Mouse (Mus musculus): ENCODE data around the gene Ankrd11. TPM values are rescaled to one million over a fixed set of nuclear protein-coding genes. Genes with fewer than 3 reads are reported as not detected.
A peak's percentile ranks its signal among the peaks of the same experiment; 100 is the strongest.

Ankrd11 gene
- polyA plus RNA-seq, 1 experiment from 2014 or later = 21.2 TPM

DNA sequence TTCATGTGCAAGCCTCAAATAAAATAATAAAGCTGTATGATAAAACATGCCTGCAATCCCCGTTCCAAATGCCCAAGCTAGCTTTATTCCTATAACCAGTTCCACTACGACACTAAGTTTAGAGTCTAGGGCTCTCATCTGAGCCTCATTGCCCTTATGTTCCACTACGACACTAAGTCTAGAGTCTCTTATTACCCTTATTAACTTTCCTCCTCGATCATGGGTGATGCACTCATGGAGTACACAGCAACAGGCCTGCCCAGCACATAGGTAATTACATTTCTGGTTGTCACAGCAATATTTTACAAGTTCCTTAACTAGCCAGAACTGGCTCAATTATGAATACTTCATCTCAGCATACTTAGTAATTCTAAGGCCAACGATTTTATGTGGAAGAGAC is 36.3 kb downstream of the Ankrd11 start:
- 78% methylated on average over 5 of the region's 5 CpGs for WGBS (ENCODE audit: insufficient replicate concordance)
- Histone ChIP-seq H3K27ac (ENCODE audit: low read depth) (no peak overlapping the region), H3K9me3 (ENCODE audit: low read length) (no peaks in the 10 kb centered on the region), H3K4me1 (ENCODE audit: insufficient read depth) (peaks cover 43% of the 10 kb centered on the region), H3K9ac (replicated peaks) (no peak overlapping the region), H3K36me3 (replicated peaks; ENCODE audit: insufficient read depth, low read length) (no peaks in the 10 kb centered on the region), H3K27me3 (ENCODE audit: insufficient read depth, low read length) (no peaks in the 10 kb centered on the region), H3K4me2 (ENCODE audit: low read depth, low read length) (no peak overlapping the region), H3K4me3 (ENCODE audit: low read depth, low read length) (no peak overlapping the region)
- TF ChIP-seq EP300 (IDR thresholded peaks at IDR 0.05; ENCODE audit: low read depth) = no peak
- DNase-seq = no peak
- ATAC-seq = no peak

DNA sequence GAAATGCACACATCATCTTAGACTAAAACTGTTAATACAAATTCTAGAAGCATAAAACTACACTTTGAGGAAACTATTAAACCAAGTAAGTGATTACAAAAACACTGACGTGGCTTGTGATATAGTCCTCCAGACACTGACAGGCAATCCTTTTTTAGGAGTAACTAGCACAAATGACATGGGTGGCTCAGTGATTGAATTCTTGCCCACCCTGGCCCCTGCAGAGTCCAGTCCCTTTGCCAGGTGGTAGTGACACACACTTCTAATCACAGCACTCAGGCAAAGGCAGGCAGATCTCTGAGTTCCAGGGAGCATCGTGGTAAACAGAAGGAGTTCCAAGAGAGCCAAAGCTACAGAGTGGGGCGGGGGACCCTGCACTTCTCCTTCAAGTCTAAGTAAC is 36.7 kb downstream of the Ankrd11 start:
- no peaks in the 10 kb centered on the region for H3K36me3 ChIP-seq (replicated peaks; ENCODE audit: insufficient read depth, low read length)
- H3K4me2 ChIP-seq (ENCODE audit: low read depth, low read length) = no peak overlapping the region
- H3K9me3 ChIP-seq (ENCODE audit: low read length) = no peaks in the 10 kb centered on the region
- H3K4me1 ChIP-seq (ENCODE audit: insufficient read depth) = peaks cover 43% of the 10 kb centered on the region
- WGBS (ENCODE audit: insufficient replicate concordance) = 57% methylated on average over 3 of the region's 3 CpGs
- no peak overlapping the region for H3K4me3 ChIP-seq (ENCODE audit: low read depth, low read length)
- H3K27me3 ChIP-seq (ENCODE audit: insufficient read depth, low read length) = no peaks in the 10 kb centered on the region
- DNase-seq (no peak), ATAC-seq (no peak)
- no peak overlapping the region for H3K9ac ChIP-seq (replicated peaks)
- no peak for TF ChIP-seq EP300 (IDR thresholded peaks at IDR 0.05; ENCODE audit: low read depth)
- TF ChIP-seq CTCF (IDR thresholded peaks at IDR 0.05; ENCODE audit: low read depth) = no peak
- peak overlapping the region; percentile 39; the same call in 1 of the 2 replicates for H3K27ac ChIP-seq (ENCODE audit: low read depth)

DNA sequence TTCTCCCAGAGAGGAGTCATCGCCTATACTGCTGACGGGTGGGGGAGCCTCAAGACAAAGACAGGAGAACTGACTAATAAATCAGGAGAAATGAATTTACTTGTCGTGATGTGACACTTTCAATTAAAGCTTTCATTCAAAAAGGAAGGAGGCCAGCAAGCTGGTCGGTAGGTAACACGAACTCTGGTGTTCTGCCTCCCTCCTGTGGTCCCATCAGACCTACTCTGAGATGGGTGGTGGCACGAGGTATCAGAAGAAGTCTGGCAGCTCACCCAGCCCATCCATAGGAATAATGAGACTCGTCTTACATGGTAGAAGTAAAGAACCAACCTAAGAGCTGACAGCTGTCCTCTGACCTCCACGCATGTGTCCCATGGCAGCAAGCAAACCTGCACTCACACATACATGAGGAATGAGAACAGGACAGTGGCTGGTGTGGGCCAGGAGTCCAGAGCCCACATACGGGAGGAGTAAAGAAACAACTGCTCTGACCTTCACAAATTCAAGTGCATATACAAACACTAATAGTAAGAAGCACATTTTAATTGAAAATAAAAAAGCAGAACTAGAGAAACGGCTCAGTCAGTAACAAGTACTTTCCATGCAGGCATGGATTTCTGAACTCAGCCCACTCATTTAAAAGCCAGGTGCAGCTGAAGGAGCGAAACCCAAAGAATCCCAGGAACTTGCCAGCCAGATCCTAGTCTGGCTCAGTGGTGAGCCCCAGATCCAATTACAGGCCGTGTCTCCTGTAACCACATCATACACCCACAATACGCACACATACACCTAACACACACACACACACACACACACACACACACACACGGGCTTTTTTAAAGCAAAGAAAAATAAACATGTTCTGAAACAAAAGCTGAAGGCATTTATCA is 37.8 kb downstream of the Ankrd11 start:
- no peak for DNase-seq
- no peak for TF ChIP-seq EP300 (IDR thresholded peaks at IDR 0.05; ENCODE audit: low read depth)
- TF ChIP-seq CTCF (IDR thresholded peaks at IDR 0.05; ENCODE audit: low read depth) = 0 out of 2 replicates have a peak, but pooled peaks have one; percentile 17
- H3K4me2 ChIP-seq (ENCODE audit: low read depth, low read length) = no peak overlapping the region
- H3K9ac ChIP-seq (replicated peaks) = no peak overlapping the region
- ATAC-seq = no peak
- H3K9me3 ChIP-seq (ENCODE audit: low read length) = no peaks in the 10 kb centered on the region
- H3K36me3 ChIP-seq (replicated peaks; ENCODE audit: insufficient read depth, low read length) = no peaks in the 10 kb centered on the region
- H3K27ac ChIP-seq (ENCODE audit: low read depth) = no peak overlapping the region; the same call in 1 of the 2 replicates
- 57% methylated on average over 14 of the region's 14 CpGs for WGBS (ENCODE audit: insufficient replicate concordance)
- no peaks in the 10 kb centered on the region for H3K27me3 ChIP-seq (ENCODE audit: insufficient read depth, low read length)
- peaks cover 43% of the 10 kb centered on the region for H3K4me1 ChIP-seq (ENCODE audit: insufficient read depth)
- H3K4me3 ChIP-seq (ENCODE audit: low read depth, low read length) = no peak overlapping the region

DNA sequence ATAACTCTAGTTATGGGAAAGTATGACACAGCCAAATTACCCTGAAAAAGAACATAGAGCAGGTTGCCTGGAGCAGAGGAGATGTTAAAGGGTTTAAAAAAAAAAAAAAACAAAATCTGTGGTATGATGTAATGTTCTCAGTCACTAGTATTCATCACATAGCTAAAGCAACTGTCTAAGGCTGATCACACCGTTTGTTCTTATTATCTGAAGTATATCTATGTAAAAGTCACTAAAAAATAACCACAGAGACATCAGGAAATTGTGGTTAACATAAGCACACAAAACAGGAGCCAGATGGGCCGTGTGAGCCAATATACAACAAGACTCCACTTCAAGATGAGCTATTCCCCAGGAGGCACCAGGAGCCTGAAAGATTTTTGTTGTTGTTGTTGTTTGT is 41.8 kb downstream of the Ankrd11 start:
- H3K27ac ChIP-seq (ENCODE audit: low read depth) = no peak overlapping the region
- no peaks in the 10 kb centered on the region for H3K9me3 ChIP-seq (ENCODE audit: low read length)
- DNase-seq (no peak), ATAC-seq (no peak)
- 0 out of 2 replicates have a peak, but pooled peaks cover 4% of the 10 kb centered on the region for H3K36me3 ChIP-seq (replicated peaks; ENCODE audit: insufficient read depth, low read length)
- no peak for TF ChIP-seq CTCF (IDR thresholded peaks at IDR 0.05; ENCODE audit: low read depth)
- TF ChIP-seq EP300 (IDR thresholded peaks at IDR 0.05; ENCODE audit: low read depth) = no peak
- no peak overlapping the region for H3K4me2 ChIP-seq (ENCODE audit: low read depth, low read length)
- no peak overlapping the region for H3K9ac ChIP-seq (replicated peaks)
- 25% methylated on average over 2 of the region's 2 CpGs for WGBS (ENCODE audit: insufficient replicate concordance)
- H3K4me3 ChIP-seq (ENCODE audit: low read depth, low read length) = no peak overlapping the region
- peaks cover 26% of the 10 kb centered on the region for H3K4me1 ChIP-seq (ENCODE audit: insufficient read depth)
- H3K27me3 ChIP-seq (ENCODE audit: insufficient read depth, low read length) = no peaks in the 10 kb centered on the region

DNA sequence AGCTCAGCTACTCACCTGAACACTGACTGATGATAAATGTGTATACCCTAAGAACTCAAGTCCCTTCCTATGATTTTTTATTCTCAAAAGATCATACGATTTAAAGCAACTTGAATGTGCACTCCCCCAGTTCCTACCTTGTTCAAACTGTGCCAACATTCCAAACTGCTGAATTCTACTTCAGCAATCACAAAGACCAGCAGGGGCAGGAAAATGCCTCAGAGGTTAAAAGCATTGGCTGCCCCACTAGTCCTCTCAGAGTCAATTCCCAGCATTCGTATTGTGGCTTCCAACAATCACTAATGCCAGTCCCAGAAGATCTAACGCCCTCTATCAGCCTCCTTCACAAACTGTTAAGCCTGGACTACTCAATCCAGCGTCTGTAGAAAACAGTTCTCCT is 44.1 kb downstream of the Ankrd11 start:
- 67% methylated on average over 4 of the region's 4 CpGs for WGBS (ENCODE audit: insufficient replicate concordance)
- peaks cover 27% of the 10 kb centered on the region for H3K4me1 ChIP-seq (ENCODE audit: insufficient read depth)
- DNase-seq = no peak
- 0 out of 2 replicates have a peak, but pooled peaks cover 4% of the 10 kb centered on the region for H3K36me3 ChIP-seq (replicated peaks; ENCODE audit: insufficient read depth, low read length)
- no peaks in the 10 kb centered on the region for H3K9me3 ChIP-seq (ENCODE audit: low read length)
- no peak overlapping the region for H3K4me3 ChIP-seq (ENCODE audit: low read depth, low read length)
- no peak overlapping the region for H3K9ac ChIP-seq (replicated peaks)
- no peak overlapping the region for H3K4me2 ChIP-seq (ENCODE audit: low read depth, low read length)
- H3K27me3 ChIP-seq (ENCODE audit: insufficient read depth, low read length) = no peaks in the 10 kb centered on the region
- TF ChIP-seq EP300 (IDR thresholded peaks at IDR 0.05; ENCODE audit: low read depth) (no peak), CTCF (IDR thresholded peaks at IDR 0.05; ENCODE audit: low read depth) (no peak)
- ATAC-seq = no peak
- H3K27ac ChIP-seq (ENCODE audit: low read depth) = no peak overlapping the region

DNA sequence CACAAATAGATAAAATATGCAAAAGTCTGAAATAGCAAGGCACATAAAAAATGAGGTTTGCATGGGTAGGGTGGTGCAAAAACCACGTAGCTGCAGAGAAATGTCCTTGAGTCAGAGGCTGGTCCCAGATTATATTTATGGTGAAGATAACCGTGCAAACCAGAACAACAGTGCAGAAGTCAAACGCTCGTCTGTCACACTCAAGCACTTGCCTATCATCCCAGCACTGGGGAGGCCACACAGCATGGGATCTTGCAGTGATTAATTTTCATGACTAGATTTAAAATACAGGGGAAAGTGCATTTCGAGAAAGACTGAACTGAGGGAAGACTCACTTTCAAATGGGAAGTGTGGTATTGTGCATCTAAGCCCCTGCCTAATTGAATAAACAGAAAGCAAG is 48.3 kb downstream of the Ankrd11 start:
- DNase-seq (no peak), ATAC-seq (no peak)
- TF ChIP-seq EP300 (IDR thresholded peaks at IDR 0.05; ENCODE audit: low read depth) (no peak), CTCF (IDR thresholded peaks at IDR 0.05; ENCODE audit: low read depth) (no peak)
- WGBS (ENCODE audit: insufficient replicate concordance) = 27% methylated on average over 5 of the region's 5 CpGs
- Histone ChIP-seq H3K27ac (ENCODE audit: low read depth) (no peak overlapping the region), H3K4me3 (ENCODE audit: low read depth, low read length) (no peak overlapping the region), H3K9me3 (ENCODE audit: low read length) (no peaks in the 10 kb centered on the region), H3K27me3 (ENCODE audit: insufficient read depth, low read length) (no peaks in the 10 kb centered on the region), H3K4me2 (ENCODE audit: low read depth, low read length) (no peak overlapping the region), H3K4me1 (ENCODE audit: insufficient read depth) (peaks cover 50% of the 10 kb centered on the region), H3K9ac (replicated peaks) (no peak overlapping the region), H3K36me3 (replicated peaks; ENCODE audit: insufficient read depth, low read length) (0 out of 2 replicates have a peak, but pooled peaks cover 4% of the 10 kb centered on the region)
